Mouse (Mus musculus): ENCODE measurements around the gene Zfp719. TPM values are rescaled to one million over a fixed set of nuclear protein-coding genes. Genes with fewer than 3 reads are reported as not detected.

The Zfp719 gene
- polyA plus RNA-seq, 1 experiment from 2014 or later = 8.5 TPM

Other genes with a start within 250 kb of the Zfp719 start
- 0.08 and 0.18 TPM in 2 replicates for gene Siglecf, start 228.3 kb upstream of the Zfp719 start, polyA plus RNA-seq (2016; fragmentation: Nextera tagmentation; extraction: Ambion mirVana)
- gene Siglecg, start 171.4 kb upstream of the Zfp719 start, polyA plus RNA-seq (2016; fragmentation: Nextera tagmentation; extraction: Ambion mirVana) = not detected in 2 replicates
- gene Lim2, start 151.9 kb upstream of the Zfp719 start, polyA plus RNA-seq (2016; fragmentation: Nextera tagmentation; extraction: Ambion mirVana) = 0.22 TPM in 1 of 2 replicates, not detected in the other
- gene Nkg7, start 142.5 kb upstream of the Zfp719 start, polyA plus RNA-seq (2016; fragmentation: Nextera tagmentation; extraction: Ambion mirVana) = 0.27 TPM in 1 of 2 replicates, not detected in the other
- not detected in 2 replicates for gene Cldnd2, start 138.8 kb upstream of the Zfp719 start, polyA plus RNA-seq (2016; fragmentation: Nextera tagmentation; extraction: Ambion mirVana)
- gene Etfb, start 135.5 kb upstream of the Zfp719 start, polyA plus RNA-seq (2016; fragmentation: Nextera tagmentation; extraction: Ambion mirVana) = 460 and 473 TPM in 2 replicates
- gene Gm45233, start 135.5 kb upstream of the Zfp719 start, polyA plus RNA-seq (2016; fragmentation: Nextera tagmentation; extraction: Ambion mirVana) = 0.46 TPM in 1 of 2 replicates, not detected in the other
- 2.1 and 2.4 TPM in 2 replicates for gene Vsig10l, start 116.5 kb upstream of the Zfp719 start, polyA plus RNA-seq (2016; fragmentation: Nextera tagmentation; extraction: Ambion mirVana)
- gene Iglon5, start 89.5 kb upstream of the Zfp719 start, polyA plus RNA-seq (2016; fragmentation: Nextera tagmentation; extraction: Ambion mirVana) = 0.10 and 0.14 TPM in 2 replicates
- gene 4931406B18Rik, start 73.7 kb upstream of the Zfp719 start, polyA plus RNA-seq (2016; fragmentation: Nextera tagmentation; extraction: Ambion mirVana) = not detected in 2 replicates
- 0.30 and 0.52 TPM in 2 replicates for gene Cd33, start 35.2 kb upstream of the Zfp719 start, polyA plus RNA-seq (2016; fragmentation: Nextera tagmentation; extraction: Ambion mirVana)
- gene Zfp658, start 17.4 kb upstream of the Zfp719 start, polyA plus RNA-seq (2016; fragmentation: Nextera tagmentation; extraction: Ambion mirVana) = 1.5 TPM in 2 replicates
- gene Zfp819, start 27.6 kb downstream of the Zfp719 start, polyA plus RNA-seq (2016; fragmentation: Nextera tagmentation; extraction: Ambion mirVana) = not detected in 2 replicates
- gene Ceacam18, start 55.1 kb downstream of the Zfp719 start, polyA plus RNA-seq (2016; fragmentation: Nextera tagmentation; extraction: Ambion mirVana) = not detected in 2 replicates
- gene Siglece, start 80.6 kb downstream of the Zfp719 start, polyA plus RNA-seq (2016; fragmentation: Nextera tagmentation; extraction: Ambion mirVana) = 0.19 and 0.27 TPM in 2 replicates
- gene Ctu1, start 92.4 kb downstream of the Zfp719 start, polyA plus RNA-seq (2016; fragmentation: Nextera tagmentation; extraction: Ambion mirVana) = 7.0 TPM in 2 replicates
- not detected in 2 replicates for gene Klk14, start 110.8 kb downstream of the Zfp719 start, polyA plus RNA-seq (2016; fragmentation: Nextera tagmentation; extraction: Ambion mirVana)
- gene Klk13, start 133.0 kb downstream of the Zfp719 start, polyA plus RNA-seq (2016; fragmentation: Nextera tagmentation; extraction: Ambion mirVana) = 0.13 and 0.24 TPM in 2 replicates
- not detected in 2 replicates for gene Klk12, start 189.3 kb downstream of the Zfp719 start, polyA plus RNA-seq (2016; fragmentation: Nextera tagmentation; extraction: Ambion mirVana)
- not detected in 2 replicates for gene Klk11, start 195.0 kb downstream of the Zfp719 start, polyA plus RNA-seq (2016; fragmentation: Nextera tagmentation; extraction: Ambion mirVana)
- gene Klk10, start 201.4 kb downstream of the Zfp719 start, polyA plus RNA-seq (2016; fragmentation: Nextera tagmentation; extraction: Ambion mirVana) = 0.23 TPM in 1 of 2 replicates, not detected in the other
- not detected in 2 replicates for gene Klk9, start 212.3 kb downstream of the Zfp719 start, polyA plus RNA-seq (2016; fragmentation: Nextera tagmentation; extraction: Ambion mirVana)
- 24.4 and 25.0 TPM in 2 replicates for gene Klk8, start 218.0 kb downstream of the Zfp719 start, polyA plus RNA-seq (2016; fragmentation: Nextera tagmentation; extraction: Ambion mirVana)
- gene Klk7, start 231.7 kb downstream of the Zfp719 start, polyA plus RNA-seq (2016; fragmentation: Nextera tagmentation; extraction: Ambion mirVana) = 0.26 TPM in 1 of 2 replicates, not detected in the other
- not detected in 2 replicates for gene Klk6, start 244.9 kb downstream of the Zfp719 start, polyA plus RNA-seq (2016; fragmentation: Nextera tagmentation; extraction: Ambion mirVana)

Data from heart, embryonic 12.5 days (tissue).